Mouse (Mus musculus) liver, adult 2 months (tissue): Measurements from ENCODE around the gene Gm49322.

Source experiments
- CTCF ChIP-seq: fragments of 200-500 bp; IDR thresholded peaks from 2 replicates; pipeline ENCODE4 v1.5.1; 2011; ENCODE audit warnings: low read depth, low read length, control low read depth
- POLR2A ChIP-seq: fragments of 200-500 bp; IDR thresholded peaks from 2 replicates; pipeline ENCODE4 v1.6.1; 2011; ENCODE audit warnings: low read length, control low read depth; ENCODE audit not compliant: insufficient read depth; ENCODE audit errors: extremely low read depth

GRCm38 (mm10) chr10:80621690-80621939 is 15.8 kb downstream of the Gm49322 start:
- TF ChIP-seq POLR2A (no peak), CTCF (no peak)
